Mouse (Mus musculus): ENCODE data around the gene Dcps. TPM values are rescaled to one million over a fixed set of nuclear protein-coding genes. Genes with fewer than 3 reads are reported as not detected.

The Dcps gene
- polyA plus RNA-seq, 1 experiment, result 72.8 TPM

DNA sequence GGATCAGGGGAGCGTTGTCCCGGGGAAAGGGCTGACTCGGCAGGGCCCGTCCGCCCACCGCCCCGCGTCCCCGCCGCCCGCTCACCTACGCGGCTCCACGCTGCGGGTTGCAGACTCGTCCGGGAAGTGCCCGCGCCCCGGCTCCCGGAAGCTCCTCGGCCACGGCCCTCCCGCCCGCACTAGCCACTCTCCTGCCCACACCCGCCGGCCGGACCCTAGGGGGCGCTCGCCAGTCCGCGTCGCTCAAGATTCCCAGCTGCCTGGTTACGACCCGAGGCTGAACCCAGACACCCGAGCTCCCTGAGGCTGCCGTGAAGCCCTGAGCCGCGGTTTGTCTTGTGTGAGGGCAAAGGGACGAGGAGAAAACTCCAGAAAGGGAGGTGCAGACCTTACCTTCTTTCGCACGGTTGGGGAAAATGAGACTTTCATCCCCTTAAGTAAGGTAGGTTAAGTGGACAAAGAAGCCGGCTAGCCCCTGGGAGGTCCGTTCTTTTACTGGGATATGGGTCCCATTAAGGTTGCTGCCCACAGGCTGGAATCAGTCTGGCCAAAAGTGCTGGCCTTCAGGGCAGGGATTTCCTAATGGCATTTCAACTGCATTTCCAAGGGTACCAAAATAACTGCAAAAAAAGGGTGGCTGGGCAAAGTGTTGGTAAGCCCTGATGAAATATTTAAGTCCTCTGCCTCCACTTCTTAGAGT lies 24.1 kb upstream of the Dcps start, which contains the start of the genes Srpr and Tirap:
Gene Srpr (plus strand): TSS at position 404 of the 700 bp plus-strand sequence.
Gene Tirap (minus strand): TSS at position 520 of the 700 bp plus-strand sequence.
- no peaks in the 10 kb centered on the region for H3K36me3 ChIP-seq (ENCODE audit: control insufficient read depth, insufficient read depth)
- no peak for TF ChIP-seq SRF (IDR thresholded peaks at IDR 0.05; ENCODE audit: control insufficient read depth, insufficient read length, low read depth)
- no peak for TF ChIP-seq TCF3 (IDR thresholded peaks at IDR 0.05; ENCODE audit: insufficient read length, low read depth)
- TF ChIP-seq REST (IDR thresholded peaks at IDR 0.05; ENCODE audit: insufficient read depth, insufficient read length), result no peak
- no peak for TF ChIP-seq E2F4 (IDR thresholded peaks at IDR 0.05; ENCODE audit: insufficient read depth)
- TF ChIP-seq MYOD1 (IDR thresholded peaks at IDR 0.05; ENCODE audit: control insufficient read depth in 1 of 3, insufficient read length in 2 of 3, low read depth in 2 of 3), result peak in 1 of 3 experiments; percentile 42
- TF ChIP-seq MYOG (IDR thresholded peaks at IDR 0.05; ENCODE audit: control insufficient read depth in 1 of 3, insufficient read depth in 1 of 3, insufficient read length in 2 of 3, low read depth in 2 of 3), result peak in 1 of 3 experiments; percentile 81
- TF ChIP-seq MAX (IDR thresholded peaks at IDR 0.05; ENCODE audit: low read depth), result no peak
- TF ChIP-seq TCF12 (IDR thresholded peaks at IDR 0.05; ENCODE audit: insufficient read depth, poor library complexity, severe bottlenecking), result no peak
- TF ChIP-seq CEBPB (IDR thresholded peaks at IDR 0.05; ENCODE audit: insufficient read depth, poor library complexity, severe bottlenecking), result no peak
- TF ChIP-seq USF1 (IDR thresholded peaks at IDR 0.05; ENCODE audit: low read depth), result no peak
- TF ChIP-seq POLR2A (IDR thresholded peaks at IDR 0.05; ENCODE audit: insufficient read length, low read depth), result peak; percentile 72
- peak; percentile 59 for TF ChIP-seq POLR2AphosphoS2 (IDR thresholded peaks at IDR 0.05; ENCODE audit: insufficient read length, low read depth)
- H3K4me3 ChIP-seq, result peak within 1 kb of the TSS; percentile 72
- H3K27me3 ChIP-seq (ENCODE audit: control insufficient read depth, insufficient read depth, insufficient read length), result no peaks in the 10 kb centered on the region
- H3K79me2 ChIP-seq (ENCODE audit: control insufficient read depth, insufficient read depth), result no peaks in the 10 kb centered on the region
- H3K4me2 ChIP-seq (ENCODE audit: low read depth), result peak within 1 kb of the TSS; percentile 95
- H3ac ChIP-seq (ENCODE audit: control insufficient read depth, insufficient read length), result peak within 1 kb of the TSS; percentile 41

DNA sequence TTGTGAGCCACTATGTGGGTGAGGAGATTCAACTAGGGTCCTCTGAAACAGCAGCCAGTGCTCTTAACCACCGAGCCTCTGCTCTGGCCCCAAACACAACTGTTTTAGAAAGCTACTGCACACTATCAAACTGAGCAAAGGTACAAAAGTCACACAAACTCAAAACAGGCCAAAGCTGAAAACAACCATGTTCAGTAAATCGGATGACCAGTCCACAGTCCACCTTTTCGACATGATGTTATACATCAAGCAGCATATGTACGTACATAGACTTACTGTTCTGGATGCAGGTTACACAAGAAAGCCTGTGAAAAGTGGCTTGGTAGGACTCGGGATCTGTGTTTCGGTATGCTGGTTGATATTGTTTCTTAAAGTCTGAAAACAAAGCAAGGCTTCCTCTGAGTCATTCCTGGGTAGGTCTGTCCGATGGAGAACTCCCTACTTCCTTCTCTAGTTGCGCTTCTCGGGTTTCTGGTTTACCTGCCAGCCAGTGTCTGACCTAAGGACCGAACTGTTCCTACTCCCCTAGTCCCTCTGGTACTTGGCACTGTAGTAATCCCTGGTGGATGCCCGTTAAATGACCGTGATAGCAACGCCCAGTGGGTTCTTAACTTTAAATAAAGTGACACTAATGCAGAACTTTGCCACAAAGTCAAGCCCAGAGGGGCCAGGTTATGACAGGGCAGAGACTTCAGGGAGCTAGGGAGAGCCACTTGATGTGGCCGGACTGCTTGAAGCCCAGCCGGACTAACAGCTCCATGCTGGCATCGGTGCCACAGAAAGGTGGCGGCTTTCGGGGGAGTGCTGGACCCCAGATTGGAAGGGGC lies 23.3 kb upstream of the Dcps start:
- peak overlapping the region; percentile 84 for H3K4me2 ChIP-seq (ENCODE audit: low read depth)
- peak overlapping the region; percentile 72 for H3K4me3 ChIP-seq
- H3K27me3 ChIP-seq (ENCODE audit: control insufficient read depth, insufficient read depth, insufficient read length), result no peaks in the 10 kb centered on the region
- H3K79me2 ChIP-seq (ENCODE audit: control insufficient read depth, insufficient read depth), result no peaks in the 10 kb centered on the region
- H3K36me3 ChIP-seq (ENCODE audit: control insufficient read depth, insufficient read depth), result no peaks in the 10 kb centered on the region
- no peak for TF ChIP-seq REST (IDR thresholded peaks at IDR 0.05; ENCODE audit: insufficient read depth, insufficient read length)
- no peak for TF ChIP-seq POLR2A (IDR thresholded peaks at IDR 0.05; ENCODE audit: insufficient read length, low read depth)
- no peak for TF ChIP-seq TCF12 (IDR thresholded peaks at IDR 0.05; ENCODE audit: insufficient read depth, poor library complexity, severe bottlenecking)
- TF ChIP-seq TCF3 (IDR thresholded peaks at IDR 0.05; ENCODE audit: insufficient read length, low read depth), result no peak
- TF ChIP-seq MYOG (IDR thresholded peaks at IDR 0.05; ENCODE audit: control insufficient read depth in 1 of 3, insufficient read depth in 1 of 3, insufficient read length in 2 of 3, low read depth in 2 of 3), result no peak
- TF ChIP-seq MYOD1 (IDR thresholded peaks at IDR 0.05; ENCODE audit: control insufficient read depth in 1 of 3, insufficient read length in 2 of 3, low read depth in 2 of 3), result no peak
- no peak for TF ChIP-seq SRF (IDR thresholded peaks at IDR 0.05; ENCODE audit: control insufficient read depth, insufficient read length, low read depth)
- no peak for TF ChIP-seq CEBPB (IDR thresholded peaks at IDR 0.05; ENCODE audit: insufficient read depth, poor library complexity, severe bottlenecking)
- TF ChIP-seq POLR2AphosphoS2 (IDR thresholded peaks at IDR 0.05; ENCODE audit: insufficient read length, low read depth), result no peak
- no peak for TF ChIP-seq USF1 (IDR thresholded peaks at IDR 0.05; ENCODE audit: low read depth)
- no peak for TF ChIP-seq E2F4 (IDR thresholded peaks at IDR 0.05; ENCODE audit: insufficient read depth)
- no peak for TF ChIP-seq MAX (IDR thresholded peaks at IDR 0.05; ENCODE audit: low read depth)
- H3ac ChIP-seq (ENCODE audit: control insufficient read depth, insufficient read length), result peak overlapping the region; percentile 41

DNA sequence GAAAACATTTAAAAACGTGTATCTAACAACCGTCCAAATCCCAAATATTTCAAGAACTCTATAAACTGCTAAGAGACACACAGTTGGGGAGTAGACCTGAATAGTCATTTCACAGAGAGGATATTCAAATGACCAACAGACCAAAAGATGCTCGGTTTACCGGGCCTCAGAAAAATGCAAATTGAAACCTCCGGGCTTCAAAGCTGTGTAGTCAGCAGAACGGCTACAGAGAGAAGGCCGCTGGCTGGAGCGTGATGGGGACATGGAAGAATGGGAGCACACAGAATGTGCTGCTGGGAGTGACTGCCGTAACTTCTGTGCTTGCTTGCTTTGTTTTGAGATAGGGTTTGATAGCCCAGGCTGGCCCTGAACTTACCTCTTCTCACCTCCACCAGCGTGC lies 22.5 kb upstream of the Dcps start:
- H3K79me2 ChIP-seq (ENCODE audit: control insufficient read depth, insufficient read depth), result no peaks in the 10 kb centered on the region
- TF ChIP-seq MYOD1 (IDR thresholded peaks at IDR 0.05; ENCODE audit: control insufficient read depth in 1 of 3, insufficient read length in 2 of 3, low read depth in 2 of 3) (no peak), USF1 (IDR thresholded peaks at IDR 0.05; ENCODE audit: low read depth) (no peak), TCF3 (IDR thresholded peaks at IDR 0.05; ENCODE audit: insufficient read length, low read depth) (no peak), REST (IDR thresholded peaks at IDR 0.05; ENCODE audit: insufficient read depth, insufficient read length) (no peak), POLR2AphosphoS2 (IDR thresholded peaks at IDR 0.05; ENCODE audit: insufficient read length, low read depth) (no peak), E2F4 (IDR thresholded peaks at IDR 0.05; ENCODE audit: insufficient read depth) (no peak), MYOG (IDR thresholded peaks at IDR 0.05; ENCODE audit: control insufficient read depth in 1 of 3, insufficient read depth in 1 of 3, insufficient read length in 2 of 3, low read depth in 2 of 3) (no peak), TCF12 (IDR thresholded peaks at IDR 0.05; ENCODE audit: insufficient read depth, poor library complexity, severe bottlenecking) (no peak), SRF (IDR thresholded peaks at IDR 0.05; ENCODE audit: control insufficient read depth, insufficient read length, low read depth) (no peak), CEBPB (IDR thresholded peaks at IDR 0.05; ENCODE audit: insufficient read depth, poor library complexity, severe bottlenecking) (no peak), MAX (IDR thresholded peaks at IDR 0.05; ENCODE audit: low read depth) (no peak), POLR2A (IDR thresholded peaks at IDR 0.05; ENCODE audit: insufficient read length, low read depth) (no peak)
- H3K4me2 ChIP-seq (ENCODE audit: low read depth), result peak overlapping the region; percentile 84
- H3ac ChIP-seq (ENCODE audit: control insufficient read depth, insufficient read length), result no peak overlapping the region
- no peaks in the 10 kb centered on the region for H3K27me3 ChIP-seq (ENCODE audit: control insufficient read depth, insufficient read depth, insufficient read length)
- H3K36me3 ChIP-seq (ENCODE audit: control insufficient read depth, insufficient read depth), result no peaks in the 10 kb centered on the region
- peak overlapping the region; percentile 72 for H3K4me3 ChIP-seq

DNA sequence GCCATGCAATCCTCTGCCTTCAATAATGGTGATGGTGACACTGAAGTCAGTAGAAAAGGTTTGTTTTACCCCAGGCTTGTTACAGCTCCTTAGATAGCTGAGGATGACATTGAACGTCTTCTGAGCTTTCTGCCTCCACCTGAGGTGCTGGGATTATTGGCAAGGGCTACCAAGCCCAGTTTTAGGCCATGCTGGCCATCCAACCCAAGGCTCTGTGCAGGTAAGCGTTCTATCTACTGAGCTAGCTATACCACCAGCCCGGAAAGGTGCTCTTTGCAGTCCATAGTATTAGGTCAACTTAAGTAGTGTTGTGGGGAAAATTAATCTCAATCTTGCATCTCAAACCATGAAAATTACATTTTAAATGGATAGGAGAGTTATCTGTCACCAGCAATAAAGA lies 21.8 kb upstream of the Dcps start:
- H3K4me2 ChIP-seq (ENCODE audit: low read depth), result no peak overlapping the region
- H3ac ChIP-seq (ENCODE audit: control insufficient read depth, insufficient read length), result no peak overlapping the region
- no peak overlapping the region for H3K4me3 ChIP-seq
- H3K36me3 ChIP-seq (ENCODE audit: control insufficient read depth, insufficient read depth), result no peaks in the 10 kb centered on the region
- TF ChIP-seq SRF (IDR thresholded peaks at IDR 0.05; ENCODE audit: control insufficient read depth, insufficient read length, low read depth) (no peak), TCF3 (IDR thresholded peaks at IDR 0.05; ENCODE audit: insufficient read length, low read depth) (no peak)
- H3K79me2 ChIP-seq (ENCODE audit: control insufficient read depth, insufficient read depth), result no peaks in the 10 kb centered on the region
- H3K27me3 ChIP-seq (ENCODE audit: control insufficient read depth, insufficient read depth, insufficient read length), result no peaks in the 10 kb centered on the region

Data from myocyte (in vitro differentiated cells).